Mouse (Mus musculus): Measurements from ENCODE around the gene Spire2.

DNA sequence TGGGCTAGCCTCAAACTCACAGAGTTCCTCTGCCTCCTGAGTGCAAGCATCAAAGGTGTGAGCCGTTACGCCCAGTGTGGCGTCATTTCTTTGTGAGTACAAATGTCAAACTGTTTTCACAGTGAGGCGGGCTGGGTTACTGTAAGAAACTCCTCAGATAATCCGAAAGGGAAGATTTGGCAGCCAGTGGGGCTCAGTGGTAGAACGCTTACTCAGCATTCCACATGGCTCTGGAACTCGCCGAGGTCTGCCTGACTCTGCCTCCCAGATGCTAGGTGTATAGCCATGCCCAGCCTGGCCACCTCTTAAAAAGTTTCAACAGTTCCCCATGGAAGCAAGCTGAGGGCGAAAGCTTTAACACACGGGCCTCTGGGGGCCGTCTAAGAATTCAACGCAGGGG, 19.6 kb downstream of the Spire2 start:
- TF ChIP-seq CTCF (IDR thresholded peaks at IDR 0.05) (no peak), EP300 (IDR thresholded peaks at IDR 0.05) (no peak)
